Mouse (Mus musculus): ENCODE results near the gene Camsap2.
A peak's percentile ranks its signal among the peaks of the same experiment; 100 is the strongest.

DNA sequence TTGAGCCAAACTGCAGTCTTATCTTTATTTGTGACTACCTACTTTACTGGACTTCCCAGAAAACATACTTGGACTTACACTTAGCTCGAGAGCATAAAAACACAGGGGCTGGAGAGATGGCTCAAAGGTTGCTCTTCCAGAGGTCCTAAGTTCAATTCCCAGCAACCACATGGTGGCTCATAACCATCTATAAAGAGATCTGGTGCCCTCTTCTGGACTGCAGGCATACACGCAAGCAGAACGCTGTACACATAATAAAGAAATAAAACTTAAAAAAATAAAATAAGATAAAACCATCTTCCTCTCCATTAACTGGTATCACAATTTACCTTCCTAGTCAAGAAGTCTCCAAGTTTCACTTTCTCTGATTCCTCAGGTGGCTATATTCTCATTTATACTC lies 5.4 kb downstream of the Camsap2 start:
- TF ChIP-seq EP300 (IDR thresholded peaks at IDR 0.05; ENCODE audit: low read depth) (no peak), CTCF (IDR thresholded peaks at IDR 0.05; ENCODE audit: low read depth) (peak; percentile 38; the same call in 1 of the 2 replicates)

Measured in liver, embryonic 14.5 days (tissue).